Mouse (Mus musculus): ENCODE data around the gene Crcp. TPM values are rescaled to one million over a fixed set of nuclear protein-coding genes. Genes with fewer than 3 reads are reported as not detected.

The Crcp gene
- total and polyA plus RNA-seq, 3 experiments, result 9.3 to 11.2 (median 9.5) TPM

GRCm38 (mm10) chr5:129997700-129998099, 31.4 kb upstream of the Crcp start:
- 72% methylated on average over 19 of the region's 19 CpGs for WGBS
- H3K36me3 ChIP-seq (ENCODE audit: control insufficient read depth, insufficient read depth, low read length), result no peaks in the 10 kb centered on the region
- intact Hi-C loops (cut with DNase I), result no loop called here
- no peak for DNase-seq
- TF ChIP-seq POLR2A (IDR thresholded peaks at IDR 0.05; ENCODE audit: insufficient read depth, low read depth, low read length) (no peak), CTCF (IDR thresholded peaks at IDR 0.05) (no peak), EP300 (IDR thresholded peaks at IDR 0.05; ENCODE audit: insufficient read depth, low read depth, low read length) (no peak)
- H3K79me2 ChIP-seq (replicated peaks; ENCODE audit: control insufficient read depth, insufficient read depth, low read length), result no peaks in the 10 kb centered on the region
- H3K9ac ChIP-seq (ENCODE audit: low read depth, low read length), result no peak overlapping the region
- no peak overlapping the region for H3K4me3 ChIP-seq
- peaks cover 2% of the 10 kb centered on the region for H3K4me1 ChIP-seq (ENCODE audit: control insufficient read depth, insufficient read depth, low read length)
- H3K27me3 ChIP-seq (ENCODE audit: control insufficient read depth, insufficient read depth, low read length), result no peaks in the 10 kb centered on the region
- H3K27ac ChIP-seq, result no peak overlapping the region

GRCm38 (mm10) chr5:129999097-129999496, 30.0 kb upstream of the Crcp start:
- Histone ChIP-seq H3K36me3 (ENCODE audit: control insufficient read depth, insufficient read depth, low read length) (no peaks in the 10 kb centered on the region), H3K27ac (no peak overlapping the region), H3K27me3 (ENCODE audit: control insufficient read depth, insufficient read depth, low read length) (no peaks in the 10 kb centered on the region), H3K4me1 (ENCODE audit: control insufficient read depth, insufficient read depth, low read length) (peaks cover 7% of the 10 kb centered on the region), H3K79me2 (replicated peaks; ENCODE audit: control insufficient read depth, insufficient read depth, low read length) (no peaks in the 10 kb centered on the region), H3K9ac (ENCODE audit: low read depth, low read length) (no peak overlapping the region), H3K4me3 (no peak overlapping the region)
- DNase-seq, result peak; percentile 49 to 65
- intact Hi-C loops (cut with DNase I), result no loop called here
- TF ChIP-seq CTCF (IDR thresholded peaks at IDR 0.05) (peak; percentile 87), POLR2A (IDR thresholded peaks at IDR 0.05; ENCODE audit: insufficient read depth, low read depth, low read length) (no peak), EP300 (IDR thresholded peaks at IDR 0.05; ENCODE audit: insufficient read depth, low read depth, low read length) (peak; percentile 58; the same call in 1 of the 2 replicates)
- WGBS, result 30% methylated on average over 4 of the region's 4 CpGs

GRCm38 (mm10) chr5:130000735-130001134, 28.4 kb upstream of the Crcp start:
- 74% methylated on average over 12 of the region's 12 CpGs for WGBS
- Histone ChIP-seq H3K4me3 (no peak overlapping the region), H3K4me1 (ENCODE audit: control insufficient read depth, insufficient read depth, low read length) (peaks cover 7% of the 10 kb centered on the region), H3K27ac (no peak overlapping the region; the same call in 1 of the 2 replicates), H3K79me2 (replicated peaks; ENCODE audit: control insufficient read depth, insufficient read depth, low read length) (no peaks in the 10 kb centered on the region), H3K9ac (ENCODE audit: low read depth, low read length) (no peak overlapping the region), H3K36me3 (ENCODE audit: control insufficient read depth, insufficient read depth, low read length) (no peaks in the 10 kb centered on the region), H3K27me3 (ENCODE audit: control insufficient read depth, insufficient read depth, low read length) (no peaks in the 10 kb centered on the region)
- no peak for TF ChIP-seq CTCF (IDR thresholded peaks at IDR 0.05)
- intact Hi-C loops (cut with DNase I), result no loop called here
- peak; percentile 30 to 58 for DNase-seq

GRCm38 (mm10) chr5:130001356-130001987, 27.6 kb upstream of the Crcp start:
- 69% methylated on average over 5 of the region's 5 CpGs for WGBS
- TF ChIP-seq EP300 (IDR thresholded peaks at IDR 0.05; ENCODE audit: insufficient read depth, low read depth, low read length) (no peak), POLR2A (IDR thresholded peaks at IDR 0.05; ENCODE audit: insufficient read depth, low read depth, low read length) (no peak), CTCF (IDR thresholded peaks at IDR 0.05) (no peak)
- no peak for DNase-seq
- intact Hi-C loops (cut with DNase I), result no loop called here
- no peak overlapping the region for H3K4me3 ChIP-seq
- H3K9ac ChIP-seq (ENCODE audit: low read depth, low read length), result no peak overlapping the region
- no peaks in the 10 kb centered on the region for H3K36me3 ChIP-seq (ENCODE audit: control insufficient read depth, insufficient read depth, low read length)
- no peaks in the 10 kb centered on the region for H3K27me3 ChIP-seq (ENCODE audit: control insufficient read depth, insufficient read depth, low read length)
- no peaks in the 10 kb centered on the region for H3K79me2 ChIP-seq (replicated peaks; ENCODE audit: control insufficient read depth, insufficient read depth, low read length)
- peaks cover 7% of the 10 kb centered on the region for H3K4me1 ChIP-seq (ENCODE audit: control insufficient read depth, insufficient read depth, low read length)
- H3K27ac ChIP-seq, result no peak overlapping the region; the same call in 1 of the 2 replicates

- Histone ChIP-seq H3K36me3 (ENCODE audit: control insufficient read depth, insufficient read depth, low read length) (no peaks in the 10 kb centered on the region), H3K4me3 (peak within 1 kb of the TSS; percentile 86), H3K9ac (ENCODE audit: low read depth, low read length) (peak within 1 kb of the TSS; percentile 83), H3K27me3 (ENCODE audit: control insufficient read depth, insufficient read depth, low read length) (no peaks in the 10 kb centered on the region), H3K4me1 (ENCODE audit: control insufficient read depth, insufficient read depth, low read length) (peaks cover 7% of the 10 kb centered on the region), H3K79me2 (replicated peaks; ENCODE audit: control insufficient read depth, insufficient read depth, low read length) (no peaks in the 10 kb centered on the region), H3K27ac (peak within 1 kb of the TSS; percentile 92)
- intact Hi-C loops (cut with DNase I), result loop anchor here (2.0 kb wide), 1 partner anchor 36 kb away; no protein-coding TSS in a partner anchor
- DNase-seq, result peak; percentile 88 to 92
- TF ChIP-seq POLR2A (IDR thresholded peaks at IDR 0.05; ENCODE audit: insufficient read depth, low read depth, low read length) (peak; percentile 82), CTCF (IDR thresholded peaks at IDR 0.05) (no peak; the same call in 1 of the 2 replicates), EP300 (IDR thresholded peaks at IDR 0.05; ENCODE audit: insufficient read depth, low read depth, low read length) (0 out of 2 replicates have a peak, but pooled peaks have one; percentile 3)
- under 1% methylated on average over 39 of the region's 39 CpGs for WGBS
These were observed 26.6 kb upstream of the Crcp start, which contains the start of gene Gusb for GRCm38 (mm10) chr5:130002301-130003146. Gene Gusb (minus strand): TSS chr5:130003049.

All from heart, adult 2 months (tissue).